Mouse (Mus musculus): Measurements from ENCODE around the gene Cdk17.

GRCm38 (mm10) chr10:93143285-93143985 is 17.2 kb upstream of the Cdk17 start:
- TF ChIP-seq CTCF (IDR thresholded peaks at IDR 0.05; ENCODE audit: low read depth, low read length) (no peak), POLR2A (IDR thresholded peaks at IDR 0.05; ENCODE audit: extremely low read depth, insufficient read depth, low read length) (no peak)

All from liver, adult 2 months (tissue).